Mouse (Mus musculus): ENCODE data around the gene Map4k1. TPM values are rescaled to one million over a fixed set of nuclear protein-coding genes. Genes with fewer than 3 reads are reported as not detected.

Gene Map4k1
- polyA plus RNA-seq, 1 experiment from 2014 or later: 12.2 TPM

DNA sequence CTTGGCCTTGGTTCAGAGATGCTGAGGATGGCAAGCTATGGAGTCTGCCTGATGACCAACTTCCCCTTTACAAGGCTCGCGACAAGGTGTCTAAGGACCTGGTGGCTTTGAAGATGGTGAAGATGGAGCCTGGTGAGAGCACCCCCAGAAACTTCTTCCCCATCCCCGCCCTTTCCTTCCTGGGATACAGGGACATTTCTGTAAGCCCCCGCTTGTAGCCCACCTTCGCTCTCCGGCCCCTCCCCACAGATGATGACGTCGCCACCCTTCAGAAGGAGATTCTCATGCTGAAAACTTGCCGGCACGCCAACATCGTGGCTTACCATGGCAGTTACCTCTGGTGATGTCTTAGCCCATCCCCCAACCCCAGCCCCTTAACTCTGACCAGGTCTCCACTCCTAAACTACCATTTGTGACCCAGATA, 1.3 kb downstream of the Map4k1 start:
- Histone ChIP-seq H3K27me3 (ENCODE audit: control insufficient read depth, insufficient read depth, low read length) (no peaks in the 10 kb centered on the region), H3K9ac (ENCODE audit: low read length) (peak overlapping the region; percentile 81), H3K4me3 (ENCODE audit: low read length) (peak overlapping the region; percentile 80), H3K4me1 (ENCODE audit: control insufficient read depth, insufficient read depth, low read length) (peaks cover 11% of the 10 kb centered on the region), H3K36me3 (ENCODE audit: control insufficient read depth, insufficient read depth) (peaks cover 13% of the 10 kb centered on the region; the same call in 1 of the 2 replicates), H3K9me3 (replicated peaks; ENCODE audit: control insufficient read depth, low read length) (no peaks in the 10 kb centered on the region), H3K4me2 (ENCODE audit: low read depth, low read length) (peak overlapping the region; percentile 73), H3K27ac (ENCODE audit: low read length) (peak overlapping the region; percentile 86; the same call in 1 of the 2 replicates)
- no peak for ATAC-seq (replicated peaks; ENCODE audit: extremely low read depth, insufficient read depth, low FRiP score)
- whole genome bisulfite sequencing: 57% methylated on average over 11 of the region's 11 CpGs

DNA sequence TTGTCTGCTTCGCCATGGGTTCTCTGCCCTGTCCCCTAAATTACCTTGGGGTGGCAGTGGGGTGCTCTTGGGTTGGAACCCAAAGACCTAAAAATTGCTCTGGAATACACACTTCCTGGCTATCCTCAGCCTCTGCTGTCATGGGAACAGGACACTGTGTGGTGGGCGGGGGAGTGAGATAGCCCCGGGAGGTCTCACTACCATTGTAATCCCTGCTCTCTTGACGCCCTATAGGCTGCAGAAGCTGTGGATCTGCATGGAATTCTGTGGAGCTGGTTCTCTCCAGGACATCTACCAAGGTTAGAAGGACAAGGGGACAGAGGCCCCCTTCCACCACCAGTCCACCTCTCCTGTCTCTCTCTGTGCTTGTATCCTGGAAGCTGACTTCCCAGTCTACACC, 2.0 kb downstream of the Map4k1 start:
- Histone ChIP-seq H3K9ac (ENCODE audit: low read length) (no peak overlapping the region), H3K27ac (ENCODE audit: low read length) (no peak overlapping the region), H3K36me3 (ENCODE audit: control insufficient read depth, insufficient read depth) (peaks cover 6% of the 10 kb centered on the region; the same call in 1 of the 2 replicates), H3K4me3 (ENCODE audit: low read length) (no peak overlapping the region), H3K4me1 (ENCODE audit: control insufficient read depth, insufficient read depth, low read length) (peaks cover 11% of the 10 kb centered on the region), H3K4me2 (ENCODE audit: low read depth, low read length) (no peak overlapping the region; the same call in 1 of the 2 replicates), H3K27me3 (ENCODE audit: control insufficient read depth, insufficient read depth, low read length) (no peaks in the 10 kb centered on the region), H3K9me3 (replicated peaks; ENCODE audit: control insufficient read depth, low read length) (no peaks in the 10 kb centered on the region)
- ATAC-seq (replicated peaks; ENCODE audit: extremely low read depth, insufficient read depth, low FRiP score): no peak
- WGBS: 64% methylated on average over 4 of the region's 4 CpGs

DNA sequence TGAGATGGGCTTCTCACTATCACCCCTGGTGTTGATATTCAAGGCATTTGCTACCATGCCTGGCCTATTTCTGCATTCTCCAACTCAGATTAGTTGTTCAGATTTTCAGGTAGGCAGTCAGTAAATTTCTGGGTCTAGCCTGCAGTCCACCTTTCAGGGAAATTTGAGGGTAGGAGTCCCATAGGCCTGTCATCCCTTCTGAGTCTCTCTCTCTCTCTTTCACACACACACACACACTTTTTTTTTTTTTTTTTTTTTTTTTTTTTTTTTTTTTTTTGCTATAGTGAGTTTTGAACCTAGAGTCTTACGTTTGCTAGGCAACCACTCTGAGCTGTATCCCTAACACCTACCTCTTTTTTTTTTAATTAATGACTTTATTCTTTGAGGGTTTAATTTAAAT, 2.6 kb downstream of the Map4k1 start:
- H3K27me3 ChIP-seq (ENCODE audit: control insufficient read depth, insufficient read depth, low read length): no peaks in the 10 kb centered on the region
- no peak overlapping the region for H3K4me3 ChIP-seq (ENCODE audit: low read length)
- peaks cover 11% of the 10 kb centered on the region for H3K4me1 ChIP-seq (ENCODE audit: control insufficient read depth, insufficient read depth, low read length)
- no peak for ATAC-seq (replicated peaks; ENCODE audit: extremely low read depth, insufficient read depth, low FRiP score)
- WGBS: 95% methylated on average over 1 of the region's 1 CpGs
- 0 out of 2 replicates have a peak, but pooled peaks cover under 1% of the 10 kb centered on the region for H3K36me3 ChIP-seq (ENCODE audit: control insufficient read depth, insufficient read depth)
- H3K27ac ChIP-seq (ENCODE audit: low read length): no peak overlapping the region
- no peak overlapping the region for H3K4me2 ChIP-seq (ENCODE audit: low read depth, low read length)
- no peak overlapping the region for H3K9ac ChIP-seq (ENCODE audit: low read length)
- H3K9me3 ChIP-seq (replicated peaks; ENCODE audit: control insufficient read depth, low read length): no peaks in the 10 kb centered on the region

- Histone ChIP-seq H3K4me3 (ENCODE audit: low read length) (no peak overlapping the region), H3K27ac (ENCODE audit: low read length) (no peak overlapping the region), H3K9ac (ENCODE audit: low read length) (no peak overlapping the region), H3K4me1 (ENCODE audit: control insufficient read depth, insufficient read depth, low read length) (peaks cover 11% of the 10 kb centered on the region), H3K4me2 (ENCODE audit: low read depth, low read length) (no peak overlapping the region), H3K9me3 (replicated peaks; ENCODE audit: control insufficient read depth, low read length) (no peaks in the 10 kb centered on the region), H3K27me3 (ENCODE audit: control insufficient read depth, insufficient read depth, low read length) (no peaks in the 10 kb centered on the region), H3K36me3 (ENCODE audit: control insufficient read depth, insufficient read depth) (no peaks in the 10 kb centered on the region)
- ATAC-seq (replicated peaks; ENCODE audit: extremely low read depth, insufficient read depth, low FRiP score): no peak
- 68% methylated on average over 7 of the region's 7 CpGs for WGBS
These were observed 3.4 kb downstream of the Map4k1 start for GRCm38 (mm10) chr7:28985207-28985606.

DNA sequence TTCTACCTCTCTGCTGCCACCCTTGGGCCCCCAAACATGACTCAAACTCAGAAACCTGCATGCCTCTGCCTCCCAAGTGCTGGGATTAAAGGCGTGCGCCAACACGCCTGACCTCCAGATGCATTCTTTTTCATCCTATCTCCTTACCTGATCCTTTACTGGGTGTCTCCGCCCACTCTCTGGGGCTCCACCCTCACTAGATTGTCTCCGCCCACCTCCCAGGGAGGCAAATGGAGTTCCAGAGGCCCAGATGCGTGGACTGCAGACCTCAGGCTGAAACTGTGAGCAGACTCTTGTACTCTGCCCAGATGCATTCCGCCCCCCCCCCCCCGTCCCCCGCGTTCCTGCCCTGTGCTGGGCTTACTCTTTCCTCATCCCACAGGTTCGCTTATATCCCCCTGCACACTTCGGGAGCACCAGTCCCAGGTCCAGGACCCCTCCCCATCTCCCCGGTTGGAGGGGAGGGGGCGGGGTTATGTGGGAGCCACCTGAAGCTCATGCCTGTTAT, 9.0 kb downstream of the Map4k1 start:
- ATAC-seq (replicated peaks; ENCODE audit: extremely low read depth, insufficient read depth, low FRiP score): no peak
- Histone ChIP-seq H3K36me3 (ENCODE audit: control insufficient read depth, insufficient read depth) (no peaks in the 10 kb centered on the region), H3K27me3 (ENCODE audit: control insufficient read depth, insufficient read depth, low read length) (no peaks in the 10 kb centered on the region), H3K4me1 (ENCODE audit: control insufficient read depth, insufficient read depth, low read length) (no peaks in the 10 kb centered on the region), H3K27ac (ENCODE audit: low read length) (no peak overlapping the region), H3K4me2 (ENCODE audit: low read depth, low read length) (no peak overlapping the region), H3K4me3 (ENCODE audit: low read length) (no peak overlapping the region), H3K9ac (ENCODE audit: low read length) (no peak overlapping the region), H3K9me3 (replicated peaks; ENCODE audit: control insufficient read depth, low read length) (0 out of 2 replicates have a peak, but pooled peaks cover 2% of the 10 kb centered on the region)
- WGBS: 48% methylated on average over 13 of the region's 14 CpGs

- WGBS: 68% methylated on average over 5 of the region's 5 CpGs
- no peak overlapping the region for H3K9ac ChIP-seq (ENCODE audit: low read length)
- no peak overlapping the region for H3K4me3 ChIP-seq (ENCODE audit: low read length)
- no peaks in the 10 kb centered on the region; the same call in 1 of the 2 replicates for H3K36me3 ChIP-seq (ENCODE audit: control insufficient read depth, insufficient read depth)
- H3K4me1 ChIP-seq (ENCODE audit: control insufficient read depth, insufficient read depth, low read length): no peaks in the 10 kb centered on the region
- H3K9me3 ChIP-seq (replicated peaks; ENCODE audit: control insufficient read depth, low read length): 0 out of 2 replicates have a peak, but pooled peaks cover 2% of the 10 kb centered on the region
- H3K4me2 ChIP-seq (ENCODE audit: low read depth, low read length): no peak overlapping the region
- H3K27ac ChIP-seq (ENCODE audit: low read length): no peak overlapping the region
- no peaks in the 10 kb centered on the region for H3K27me3 ChIP-seq (ENCODE audit: control insufficient read depth, insufficient read depth, low read length)
- no peak for ATAC-seq (replicated peaks; ENCODE audit: extremely low read depth, insufficient read depth, low FRiP score)
These were observed 9.8 kb downstream of the Map4k1 start for GRCm38 (mm10) chr7:28991616-28992015.

GRCm38 (mm10) chr7:28992997-28993396, 11.1 kb downstream of the Map4k1 start:
- Histone ChIP-seq H3K27ac (ENCODE audit: low read length) (no peak overlapping the region), H3K27me3 (ENCODE audit: control insufficient read depth, insufficient read depth, low read length) (no peaks in the 10 kb centered on the region), H3K36me3 (ENCODE audit: control insufficient read depth, insufficient read depth) (no peaks in the 10 kb centered on the region; the same call in 1 of the 2 replicates), H3K4me2 (ENCODE audit: low read depth, low read length) (no peak overlapping the region), H3K4me3 (ENCODE audit: low read length) (no peak overlapping the region), H3K9me3 (replicated peaks; ENCODE audit: control insufficient read depth, low read length) (0 out of 2 replicates have a peak, but pooled peaks cover 2% of the 10 kb centered on the region), H3K9ac (ENCODE audit: low read length) (no peak overlapping the region), H3K4me1 (ENCODE audit: control insufficient read depth, insufficient read depth, low read length) (no peaks in the 10 kb centered on the region)
- ATAC-seq (replicated peaks; ENCODE audit: extremely low read depth, insufficient read depth, low FRiP score): no peak
- 88% methylated on average over 3 of the region's 3 CpGs for WGBS

DNA sequence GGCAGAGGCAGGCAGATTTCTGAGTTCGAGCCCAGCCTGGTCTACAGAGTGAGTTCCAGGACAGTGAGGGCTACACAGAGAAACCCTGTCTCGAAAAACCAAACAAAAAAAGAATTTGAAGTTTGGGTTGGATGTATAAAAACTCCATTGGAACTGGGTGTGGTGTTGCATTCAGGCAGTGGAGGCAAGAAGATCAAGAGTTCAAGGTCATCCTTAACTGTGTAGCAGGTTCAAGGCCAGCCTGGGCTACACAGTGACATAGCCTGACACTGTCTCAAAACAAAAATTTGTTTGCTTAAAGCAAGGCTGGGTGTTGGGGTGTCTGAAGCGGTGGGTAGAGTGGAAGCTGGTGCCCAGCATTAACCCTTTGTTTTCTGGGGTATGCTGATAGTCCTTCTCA, 11.6 kb downstream of the Map4k1 start:
- Histone ChIP-seq H3K27ac (ENCODE audit: low read length) (no peak overlapping the region), H3K27me3 (ENCODE audit: control insufficient read depth, insufficient read depth, low read length) (no peaks in the 10 kb centered on the region), H3K9me3 (replicated peaks; ENCODE audit: control insufficient read depth, low read length) (0 out of 2 replicates have a peak, but pooled peaks cover 2% of the 10 kb centered on the region), H3K4me1 (ENCODE audit: control insufficient read depth, insufficient read depth, low read length) (no peaks in the 10 kb centered on the region), H3K4me2 (ENCODE audit: low read depth, low read length) (no peak overlapping the region), H3K36me3 (ENCODE audit: control insufficient read depth, insufficient read depth) (no peaks in the 10 kb centered on the region; the same call in 1 of the 2 replicates), H3K9ac (ENCODE audit: low read length) (no peak overlapping the region), H3K4me3 (ENCODE audit: low read length) (no peak overlapping the region)
- ATAC-seq (replicated peaks; ENCODE audit: extremely low read depth, insufficient read depth, low FRiP score): no peak
- 87% methylated on average over 3 of the region's 3 CpGs for WGBS

DNA sequence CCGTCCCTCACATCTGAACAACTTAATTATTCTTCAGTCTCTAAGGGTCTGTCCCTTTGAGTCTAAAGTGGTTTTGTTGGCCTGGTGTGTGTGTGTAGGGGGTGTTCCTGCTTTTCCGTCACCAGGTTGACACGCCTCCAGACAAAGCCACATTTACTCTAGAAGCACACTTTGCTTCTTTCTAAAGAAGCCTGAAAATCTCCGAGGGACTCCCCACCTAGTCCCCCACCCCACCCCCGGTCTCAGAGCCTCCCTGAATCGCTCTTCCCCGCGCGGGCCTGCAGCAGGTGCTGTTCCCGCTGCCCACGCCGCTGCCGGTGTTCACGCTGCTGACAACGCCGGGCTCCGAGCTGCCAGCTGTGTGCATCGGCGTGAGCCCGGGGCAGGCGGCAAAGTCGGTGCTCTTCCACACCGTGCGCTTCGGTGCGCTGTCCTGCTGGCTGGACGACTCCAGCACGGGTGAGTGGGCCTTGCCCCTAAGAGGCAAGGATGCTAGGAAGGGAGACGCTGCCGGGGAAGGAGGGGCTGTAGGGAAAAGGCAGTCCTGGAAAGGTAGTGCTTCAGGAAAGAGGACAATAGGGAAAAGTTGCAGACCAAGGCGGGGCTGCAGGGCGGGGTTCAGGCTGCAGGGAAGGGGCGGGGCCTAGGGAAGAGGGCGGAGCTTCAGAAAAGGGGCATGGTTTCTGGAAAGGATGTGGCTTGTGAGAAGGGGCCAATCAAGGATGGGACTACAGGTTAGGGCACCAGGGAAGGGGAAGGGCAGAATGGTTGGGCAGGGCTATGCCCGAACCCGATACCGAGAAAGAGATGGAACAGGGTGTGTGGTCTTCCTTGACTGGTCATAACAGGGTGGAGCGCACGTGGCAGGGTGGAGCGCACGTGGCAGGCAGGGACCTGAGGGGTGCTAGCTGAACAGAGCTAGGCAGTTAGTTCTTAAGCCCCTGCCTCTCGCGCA, 19.1 kb downstream of the Map4k1 start:
- Histone ChIP-seq H3K27me3 (ENCODE audit: control insufficient read depth, insufficient read depth, low read length) (no peaks in the 10 kb centered on the region), H3K36me3 (ENCODE audit: control insufficient read depth, insufficient read depth) (no peaks in the 10 kb centered on the region; the same call in 1 of the 2 replicates), H3K4me2 (ENCODE audit: low read depth, low read length) (peak overlapping the region; percentile 80), H3K4me3 (ENCODE audit: low read length) (peak overlapping the region; percentile 52), H3K9me3 (replicated peaks; ENCODE audit: control insufficient read depth, low read length) (no peaks in the 10 kb centered on the region), H3K4me1 (ENCODE audit: control insufficient read depth, insufficient read depth, low read length) (no peaks in the 10 kb centered on the region), H3K9ac (ENCODE audit: low read length) (peak overlapping the region; percentile 62), H3K27ac (ENCODE audit: low read length) (no peak overlapping the region)
- WGBS: 8% methylated on average over 43 of the region's 43 CpGs
- ATAC-seq (replicated peaks; ENCODE audit: extremely low read depth, insufficient read depth, low FRiP score): peak; percentile 50
